ENCODE assay signal across 9 mouse cellular contexts in genomic region chr10:68720887-68721400, GRCm38 (mm10). TPM values are rescaled to one million over a fixed set of nuclear protein-coding genes. Genes with fewer than 3 reads are reported as not detected.
DNase-seq lines count a peak whose midpoint lies in the region; TF ChIP-seq lines count a peak whose summit lies in the region.
"Had no signal": no experiment of that assay in that cellular context is flagged by ENCODE, and none has a peak within 500 bp of the region (broad histone marks: within the 10 kb centered on the region; RNA-seq: fewer than 3 reads in every experiment).

No protein-coding gene starts in this region.

- TF ChIP-seq POLR2A in brain, embryonic 14.5 days (IDR thresholded peaks at IDR 0.05; ENCODE audit: borderline replicate concordance, extremely low read depth, insufficient read depth, insufficient read length, poor library complexity, severe bottlenecking), result no peak

- peak; percentile 8 to 10 for DNase-seq in cerebellum, postnatal 10 days
- DNase-seq in cerebellum, postnatal 4 days (ENCODE audit: low spot score in 2 of 2), result no peak
- DNase-seq in 3T3-L1 (ENCODE audit: low read depth, low spot score), result peak; percentile 42
- peak; percentile 18 for DNase-seq in brain, embryonic 14.5 days (ENCODE audit: low read depth)
- DNase-seq in kidney, postnatal 14 days, result peak; percentile 54
- DNase-seq in natural killer cell, adult 2 months (ENCODE audit: low spot score in 2 of 2), result no peak
- no peak for DNase-seq in layer of hippocampus, adult 9-10 months (ENCODE audit: low spot score)
- DNase-seq in cerebellum, adult 11 months, result no peak
- DNase-seq: cerebellum, postnatal 36 days had no signal

- TF ChIP-seq CTCF in brain, embryonic 14.5 days (IDR thresholded peaks at IDR 0.05; ENCODE audit: borderline replicate concordance, extremely low read depth, insufficient read depth, insufficient read length), result no peak

RNA-seq across cellular contexts. Expression of gene Tmem26, which starts 2.5 kb away (rescaled TPM):
- polyA plus RNA-seq in brain, embryonic 14.5 days (2012; rRNA removed), result 3.9 and 5.4 TPM in 2 replicates

Comparison
In these comparisons a context has a peak if more than half of its experiments do, and no peak if none do; other contexts are left out.
1. DNase-seq: peak in cerebellum, postnatal 10 days (2 of 2), 3T3-L1 (single experiment), brain, embryonic 14.5 days (single experiment) and kidney, postnatal 14 days (single experiment); none in cerebellum, postnatal 4 days (0 of 2), natural killer cell, adult 2 months (0 of 2), layer of hippocampus, adult 9-10 months (single experiment) and cerebellum, adult 11 months (single experiment).